Mouse (Mus musculus) megakaryocyte, adult 5-6 weeks (primary cell): ENCODE measurements around the gene Syt2. TPM values are rescaled to one million over a fixed set of nuclear protein-coding genes. Genes with fewer than 3 reads are reported as not detected.

ENCODE experiments used
- ATAC-seq: 2 replicates; pipeline ENCODE4 v1.8.0; 2016; ENCODE audit warnings: mild to moderate bottlenecking, inconsistent platforms; ENCODE audit not compliant: poor library complexity, severe bottlenecking
- total RNA-seq, 2 experiments: library from RNA; stranded (forward) in 1 of 2; stranded (reverse) in 1 of 2; fragments of 153-499, 151-499 nt in 1 of 2; fragments of 221-1000, 200-1000 nt in 1 of 2; gene quantifications; 2 replicates each; pipeline versions ENCODE4 v1.2.3 to v1.2.4; 2015 to 2017

Syt2 gene
- total RNA-seq, 2 experiments from 2014 or later: not detected

DNA sequence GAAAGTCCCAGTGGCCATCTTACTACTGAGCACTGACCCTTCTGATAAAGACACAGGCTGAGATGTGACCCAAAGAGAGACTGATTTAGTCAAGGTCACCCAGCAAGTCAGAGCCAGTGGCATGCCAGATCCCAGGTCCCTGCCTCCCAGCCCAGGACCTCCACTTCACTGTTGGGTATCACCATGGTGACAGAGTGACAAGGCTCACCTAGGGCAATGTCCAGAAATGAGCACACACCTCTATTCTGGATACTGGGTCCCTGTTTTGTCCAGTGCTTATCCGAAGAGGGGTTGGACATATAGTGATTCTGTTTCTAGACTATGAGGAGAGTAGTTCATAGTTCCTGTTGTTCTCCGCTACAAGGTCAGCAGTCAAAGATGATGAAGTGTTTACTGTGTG, 56.8 kb downstream of the Syt2 start:
- ATAC-seq: no peak

DNA sequence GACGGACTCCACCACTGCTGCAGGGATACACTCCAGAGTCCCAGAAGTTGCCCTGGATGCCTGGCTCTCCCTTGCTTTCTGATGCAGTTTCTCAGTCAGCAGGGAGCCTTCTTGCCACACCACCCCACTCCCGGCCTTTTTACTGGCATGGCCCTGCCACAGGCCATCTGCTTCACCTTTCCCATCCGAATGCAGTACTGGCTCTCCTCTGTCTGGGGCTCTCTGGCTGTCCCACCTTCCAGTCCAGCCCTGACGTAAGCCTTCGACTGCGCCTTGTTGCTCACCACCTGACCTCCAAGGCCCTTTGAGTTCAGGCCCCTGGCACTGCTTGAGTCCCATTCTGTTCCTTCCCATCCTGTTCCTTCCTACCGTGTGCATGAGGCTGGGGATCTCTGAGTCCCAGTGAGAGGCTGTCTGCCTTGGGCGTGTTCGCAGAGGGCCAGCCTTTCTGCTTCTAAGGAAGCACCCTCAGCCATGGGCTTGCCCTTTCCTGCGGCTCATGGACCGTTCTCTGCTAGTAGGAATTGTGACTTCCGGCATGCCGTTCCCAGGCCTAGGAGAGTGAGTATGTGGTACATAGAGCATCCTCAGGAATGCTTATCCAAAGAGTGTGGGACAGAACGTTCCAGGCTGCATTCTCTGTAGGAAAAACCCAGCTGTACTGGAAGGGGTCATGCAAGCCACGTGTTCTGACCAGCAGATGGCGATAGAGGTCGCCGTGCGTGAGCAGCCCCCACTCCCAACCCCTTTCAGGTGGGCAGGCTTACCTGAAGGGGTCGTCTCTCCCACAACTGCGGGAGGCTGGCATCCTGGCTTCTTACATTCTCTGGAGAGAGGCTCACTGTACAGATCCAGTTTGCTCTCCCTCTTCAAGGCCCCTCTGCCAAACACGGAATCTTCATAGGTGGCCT, 58.2 kb downstream of the Syt2 start:
- ATAC-seq: peak; percentile 37; the same call in 1 of the 2 replicates

DNA sequence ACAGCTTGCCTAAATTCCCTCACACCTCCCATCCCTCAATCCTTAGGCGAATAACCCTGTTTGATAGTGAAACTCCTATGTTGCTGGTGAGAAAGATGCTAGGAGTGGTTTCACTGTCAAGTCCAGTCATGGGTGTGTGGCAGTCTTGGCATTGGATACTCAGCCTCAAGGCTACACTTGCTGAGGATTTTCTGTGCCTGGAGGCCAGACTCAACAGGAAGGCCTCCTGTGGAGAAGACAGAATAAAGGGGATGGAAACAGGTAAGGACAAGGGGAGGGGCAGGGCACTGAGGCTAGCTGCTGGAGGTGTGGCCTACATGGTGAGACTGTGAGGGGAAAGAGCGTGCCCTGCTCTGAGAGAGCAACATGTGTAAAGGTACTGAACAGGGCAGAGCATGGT, 60.1 kb downstream of the Syt2 start:
- ATAC-seq: no peak

DNA sequence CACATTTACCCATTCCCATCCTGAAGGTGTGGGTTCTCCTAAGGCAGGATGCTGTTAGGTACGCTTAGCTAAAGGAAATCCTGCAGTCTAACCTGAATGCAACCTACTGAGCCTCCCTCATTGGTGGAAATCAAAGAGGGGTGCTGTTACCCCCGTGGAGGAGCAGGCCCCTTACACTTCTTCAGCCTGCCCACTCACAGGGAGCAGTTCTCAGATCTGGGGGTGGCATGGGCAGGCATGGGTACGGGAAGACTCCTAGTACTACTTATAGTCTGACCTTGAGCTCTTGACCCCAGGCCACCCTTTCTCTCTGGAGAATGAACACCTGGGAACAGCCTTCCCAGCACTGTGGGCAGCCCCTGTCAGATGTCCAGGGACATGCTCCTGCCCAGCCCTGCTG, 61.0 kb downstream of the Syt2 start:
- ATAC-seq: no peak

DNA sequence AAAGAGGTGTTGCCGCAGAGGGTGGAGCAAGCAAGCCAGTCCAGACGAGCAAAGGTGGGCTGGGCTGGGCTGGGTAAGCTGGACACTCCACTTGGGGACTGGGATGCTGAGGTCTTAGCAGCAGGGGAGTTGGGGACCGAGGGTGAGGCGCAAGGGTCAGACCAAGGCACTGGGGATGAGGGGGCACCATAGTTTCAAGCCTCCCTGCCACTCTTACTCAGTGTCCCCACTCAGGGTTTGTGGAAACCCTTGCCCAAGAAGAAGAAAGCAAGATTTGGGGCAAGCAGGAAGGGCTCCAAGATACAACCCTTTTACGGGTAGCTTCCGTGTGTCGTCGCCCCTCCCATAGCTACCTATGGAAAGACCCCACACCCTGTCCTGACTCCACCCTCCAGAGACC, 61.8 kb downstream of the Syt2 start:
- ATAC-seq: no peak

GRCm38 (mm10) chr1:134708801-134709385, 62.4 kb downstream of the Syt2 start:
- no peak for ATAC-seq

DNA sequence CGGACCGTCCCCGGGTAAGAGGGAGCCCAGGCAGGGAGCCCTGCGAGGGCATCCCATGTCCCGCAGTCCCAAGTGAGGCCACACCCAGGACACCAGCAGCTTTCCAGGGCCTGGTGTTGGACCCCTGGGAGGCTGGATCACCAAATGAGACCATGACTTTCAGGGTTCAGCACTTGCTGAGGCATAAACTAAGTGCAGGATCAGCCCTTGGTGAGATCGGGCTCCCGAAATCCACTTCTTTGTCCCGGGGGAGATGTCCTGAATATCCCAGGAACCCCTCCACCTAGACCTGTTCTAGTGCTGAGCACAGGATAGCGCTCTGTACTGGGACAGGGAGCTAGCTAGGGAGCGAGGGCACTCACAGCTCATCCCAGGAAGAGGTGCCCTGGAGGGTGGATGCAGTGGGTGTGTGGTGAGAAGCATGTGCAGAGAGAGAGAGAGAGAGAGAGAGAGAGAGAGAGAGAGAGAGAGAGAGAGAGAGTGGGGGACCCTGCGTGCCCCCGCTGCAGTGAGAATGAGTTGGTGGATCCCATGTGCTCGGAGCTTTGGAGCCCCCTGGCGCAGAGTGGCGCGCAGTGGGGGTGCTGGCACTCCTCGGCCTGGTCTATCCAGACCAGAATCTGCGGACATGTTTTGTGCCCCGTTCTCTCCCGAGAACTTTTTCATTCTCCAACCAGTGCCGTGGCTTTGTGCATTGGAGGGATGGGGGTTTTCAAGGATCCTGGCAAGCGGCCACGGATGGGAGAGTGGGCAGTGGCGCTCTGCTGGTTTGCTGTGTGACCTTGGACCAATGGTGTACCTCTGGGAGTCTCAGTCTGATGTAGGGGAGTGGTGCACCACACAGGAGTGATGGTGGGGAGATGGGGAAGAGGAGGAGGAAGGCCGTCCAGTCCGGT, 63.2 kb downstream of the Syt2 start:
- no peak for ATAC-seq

DNA sequence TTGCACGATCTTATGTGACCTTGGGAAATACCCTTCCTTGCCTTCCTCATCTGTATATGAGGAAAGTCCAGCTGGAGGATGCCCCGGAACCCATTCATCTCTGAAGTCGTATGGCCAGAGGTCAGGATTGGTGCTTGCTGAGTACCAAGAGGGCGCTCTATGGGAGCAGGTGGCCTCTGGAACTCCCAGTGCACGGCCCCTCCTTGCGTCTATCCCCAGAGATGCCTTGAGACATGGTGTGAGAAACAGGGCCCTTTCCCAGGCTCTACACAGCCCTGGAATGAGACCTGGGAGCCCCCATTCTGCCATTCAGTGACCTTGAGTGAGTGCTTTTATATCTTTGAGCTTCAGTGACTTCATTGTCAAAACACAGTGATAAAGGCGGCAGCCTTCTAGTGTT, 64.6 kb downstream of the Syt2 start:
- ATAC-seq: no peak

DNA sequence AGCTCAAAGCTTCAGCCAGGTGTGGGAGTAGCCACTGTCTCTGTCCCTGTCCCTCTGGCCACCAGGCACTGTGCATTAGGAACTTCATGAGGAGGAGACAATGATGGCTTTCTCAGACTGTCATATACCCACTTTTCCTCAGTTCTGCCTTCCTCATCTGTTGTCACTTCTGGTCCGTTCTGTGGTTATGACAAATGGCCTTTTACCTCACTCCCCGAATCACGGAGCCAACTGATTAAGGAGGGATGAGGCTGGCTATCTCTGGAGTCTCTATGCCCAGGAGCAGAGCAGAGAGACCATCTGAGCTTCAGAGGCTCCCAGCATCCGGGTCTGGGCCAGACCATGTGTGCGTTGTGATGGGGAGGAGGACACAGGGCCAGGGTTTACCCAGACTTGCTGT, 65.2 kb downstream of the Syt2 start:
- no peak for ATAC-seq

- ATAC-seq: no peak
Measured at GRCm38 (mm10) chr1:134712781-134713299, 66.4 kb downstream of the Syt2 start.

- no peak for ATAC-seq
Measured at GRCm38 (mm10) chr1:134713421-134713969, 67.0 kb downstream of the Syt2 start.

- ATAC-seq: no peak
Measured at GRCm38 (mm10) chr1:134714166-134714565, 67.7 kb downstream of the Syt2 start.

- no peak for ATAC-seq
Measured at GRCm38 (mm10) chr1:134715092-134715491, 68.6 kb downstream of the Syt2 start.

- ATAC-seq: peak; percentile 94
Measured at GRCm38 (mm10) chr1:134719718-134720304, 73.3 kb downstream of the Syt2 start.

DNA sequence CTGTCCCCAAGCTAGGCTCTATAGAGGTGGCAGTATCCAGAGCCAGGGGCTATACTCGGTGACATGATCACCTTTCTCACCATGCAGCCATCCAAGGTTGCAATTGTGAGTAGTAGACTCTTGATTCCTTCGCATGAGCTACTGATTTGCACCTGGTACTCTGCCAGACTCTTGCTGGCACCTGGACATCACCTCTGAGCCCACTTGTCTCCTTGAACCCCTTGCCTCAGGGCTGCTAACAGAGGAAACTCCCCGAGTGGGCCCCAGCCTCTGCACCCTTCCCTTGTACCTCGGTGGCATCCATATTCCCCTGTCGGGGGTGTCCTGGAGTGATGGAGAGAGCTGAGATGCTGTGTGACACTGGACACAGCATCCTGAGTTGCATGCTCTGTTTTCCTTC, 75.0 kb downstream of the Syt2 start:
- no peak for ATAC-seq

- ATAC-seq: no peak
Measured at GRCm38 (mm10) chr1:134722891-134723290, 76.4 kb downstream of the Syt2 start.

GRCm38 (mm10) chr1:134725276-134725675, 78.8 kb downstream of the Syt2 start:
- peak; percentile 77 for ATAC-seq

GRCm38 (mm10) chr1:134726480-134726879, 80.0 kb downstream of the Syt2 start:
- ATAC-seq: no peak

DNA sequence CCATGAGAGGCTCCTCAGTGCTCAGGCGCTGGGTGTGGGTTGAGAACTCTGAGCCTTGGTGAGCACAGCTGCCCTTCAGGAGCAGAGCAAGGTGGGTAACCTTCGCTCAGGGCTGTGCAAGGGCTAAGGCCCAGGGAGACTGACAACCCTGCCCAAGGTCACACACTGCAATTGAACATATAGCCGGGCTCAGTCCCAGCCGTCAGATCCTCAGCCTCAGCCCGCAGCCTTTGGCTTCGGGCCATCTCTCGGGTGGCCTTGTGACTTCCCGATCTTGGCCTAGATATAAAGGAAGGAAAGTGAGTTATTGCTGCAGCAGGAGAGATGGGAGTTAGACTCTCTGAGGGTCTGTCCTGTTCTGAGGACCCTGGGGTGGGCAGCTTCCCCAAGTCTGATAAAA, 80.8 kb downstream of the Syt2 start:
- no peak for ATAC-seq

DNA sequence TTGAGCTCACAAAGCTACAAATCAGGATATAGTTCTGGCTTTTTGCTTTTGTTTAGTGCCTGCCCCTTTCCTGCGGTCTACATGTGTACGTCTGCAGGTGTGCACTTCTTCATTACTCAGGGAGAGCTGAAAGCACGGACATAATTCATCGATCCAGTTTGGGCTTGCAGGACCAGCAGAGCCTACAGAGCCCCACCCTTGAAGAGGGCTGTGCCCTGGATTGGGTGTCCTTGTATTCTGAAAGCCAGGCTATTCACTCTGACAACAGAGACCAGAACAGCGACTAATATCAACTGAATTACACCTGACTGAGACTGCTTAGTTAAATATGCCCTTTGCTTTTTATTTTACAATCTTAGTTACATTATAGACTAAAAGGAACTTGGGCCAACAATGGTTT, 87.2 kb downstream of the Syt2 start:
- ATAC-seq: no peak
